Mouse (Mus musculus) MEL (cell line): ENCODE data around the gene Dpysl4. TPM values are rescaled to one million over a fixed set of nuclear protein-coding genes. Genes with fewer than 3 reads are reported as not detected.

Source experiments
- DNase-seq: peaks from one replicate; pipeline ENCODE4 v3.0.0; 2011; ENCODE audit warnings: low read depth, low spot score
- H3K27ac ChIP-seq: 2 replicates; pipeline ENCODE4 v1.5.1; 2012; ENCODE audit warnings: low read depth, mild to moderate bottlenecking, control low read depth, low read length, moderate library complexity; ENCODE audit not compliant: control insufficient read depth
- H3K27me3 ChIP-seq, 2 experiments: fragments of 150-350 bp in 1 of 2; sonication (generic) in 1 of 2; 2 replicates each; pipeline ENCODE4 v1.6.1; 2012; ENCODE audit warnings: low read length in 2 of 2, mild to moderate bottlenecking in 2 of 2, improper control_type of control experiment in 1 of 2, moderate library complexity in 1 of 2; ENCODE audit not compliant: insufficient read depth in 2 of 2, control insufficient read depth in 1 of 2
- H3K36me3 ChIP-seq, 2 experiments: 2 replicates each; pipeline ENCODE4 v1.6.1; 2012 to 2014; ENCODE audit warnings: low read length in 2 of 2, improper control_type of control experiment in 1 of 2, inconsistent platforms in 1 of 2, mild to moderate bottlenecking in 1 of 2; ENCODE audit not compliant: insufficient read depth in 2 of 2, control insufficient read depth in 1 of 2
- H3K4me1 ChIP-seq, 2 experiments: fragments of 150-350 bp in 1 of 2; sonication (generic) in 1 of 2; 2 replicates each; pipeline ENCODE4 v1.6.1; 2012; ENCODE audit warnings: low read length in 2 of 2, improper control_type of control experiment in 1 of 2, mild to moderate bottlenecking in 1 of 2; ENCODE audit not compliant: insufficient read depth in 2 of 2, control insufficient read depth in 1 of 2
- H3K4me3 ChIP-seq, 2 experiments: fragments of 150-350 bp in 1 of 2; sonication (generic) in 1 of 2; 2 replicates each; pipeline ENCODE4 v1.5.1; 2012; ENCODE audit warnings: low read depth in 2 of 2, low read length in 2 of 2, mild to moderate bottlenecking in 2 of 2, moderate library complexity in 2 of 2, control low read depth in 1 of 2, improper control_type of control experiment in 1 of 2; ENCODE audit not compliant: control insufficient read depth in 1 of 2, insufficient read depth in 1 of 2
- H3K79me2 ChIP-seq: 2 replicates; pipeline ENCODE4 v1.6.1; 2012; ENCODE audit warnings: mild to moderate bottlenecking, low read length, moderate library complexity; ENCODE audit not compliant: control insufficient read depth, poor library complexity, insufficient read depth
- H3K9ac ChIP-seq: 2 replicates; pipeline ENCODE4 v1.6.1; 2012; ENCODE audit warnings: low read depth, mild to moderate bottlenecking, control low read depth, low read length, moderate library complexity; ENCODE audit not compliant: control insufficient read depth, poor library complexity, severe bottlenecking
- H3K9me3 ChIP-seq: fragments of 150-350 bp; sonication (generic); replicated peaks from 2 replicates; pipeline ENCODE4 v1.6.1; 2012; ENCODE audit warnings: mild to moderate bottlenecking, low read length, improper control_type of control experiment, moderate library complexity; ENCODE audit not compliant: insufficient read depth
- BHLHE40 ChIP-seq: IDR thresholded peaks from 2 replicates; pipeline ENCODE4 v1.6.1; 2012; ENCODE audit warnings: low read depth, mild to moderate bottlenecking, inconsistent platforms, low read length, improper control_type of control experiment, borderline replicate concordance
- CTCF ChIP-seq, 3 experiments: IDR thresholded peaks in 2 of 3; conservative IDR thresholded peaks in 1 of 3; 2 replicates each; pipeline ENCODE4 v1.5.1; 2011 to 2012; ENCODE audit warnings: low read length in 3 of 3, low read depth in 2 of 3, mild to moderate bottlenecking in 2 of 3, improper control_type of control experiment in 1 of 3, inconsistent platforms in 1 of 3, mixed read lengths in 1 of 3, moderate library complexity in 1 of 3; ENCODE audit not compliant: control insufficient read depth in 1 of 3, insufficient read depth in 1 of 3, poor library complexity in 1 of 3, severe bottlenecking in 1 of 3
- E2F4 ChIP-seq: IDR thresholded peaks from 2 replicates; pipeline ENCODE4 v1.6.1; 2011; ENCODE audit warnings: low read depth, low read length, improper control_type of control experiment, borderline replicate concordance
- ELF1 ChIP-seq: IDR thresholded peaks from 2 replicates; pipeline ENCODE4 v1.6.1; 2014; ENCODE audit warnings: low read depth, mild to moderate bottlenecking, inconsistent platforms, low read length, improper control_type of control experiment, moderate library complexity
- MAX ChIP-seq: IDR thresholded peaks from 2 replicates; pipeline ENCODE4 v1.6.1; 2011; ENCODE audit warnings: low read length, improper control_type of control experiment
- MAZ ChIP-seq: IDR thresholded peaks from 2 replicates; pipeline ENCODE4 v1.6.1; 2012; ENCODE audit warnings: low read depth, mild to moderate bottlenecking, inconsistent platforms, low read length, improper control_type of control experiment
- MXI1 ChIP-seq: IDR thresholded peaks from 2 replicates; pipeline ENCODE4 v1.6.1; 2011; ENCODE audit warnings: mild to moderate bottlenecking, low read depth, low read length, improper control_type of control experiment
- MYC ChIP-seq: IDR thresholded peaks from 2 replicates; pipeline ENCODE4 v1.6.1; 2011; ENCODE audit warnings: low read depth, mild to moderate bottlenecking, low read length, improper control_type of control experiment, moderate library complexity
- POLR2A ChIP-seq, 2 experiments: IDR thresholded peaks; 2 replicates each; pipeline ENCODE4 v1.6.1; 2011 to 2012; ENCODE audit warnings: low read length in 2 of 2, mild to moderate bottlenecking in 2 of 2, control low read depth in 1 of 2, improper control_type of control experiment in 1 of 2, low read depth in 1 of 2, moderate library complexity in 1 of 2; ENCODE audit not compliant: control insufficient read depth in 1 of 2, insufficient read depth in 1 of 2, poor library complexity in 1 of 2
- RAD21 ChIP-seq: IDR thresholded peaks from 2 replicates; pipeline ENCODE4 v1.6.1; 2011; ENCODE audit warnings: mild to moderate bottlenecking, low read depth, low read length, improper control_type of control experiment
- RCOR1 ChIP-seq: IDR thresholded peaks from 2 replicates; pipeline ENCODE4 v1.6.1; 2012; ENCODE audit warnings: low read depth, mild to moderate bottlenecking, inconsistent platforms, low read length, improper control_type of control experiment
- SMC3 ChIP-seq: IDR thresholded peaks from 2 replicates; pipeline ENCODE4 v1.6.1; 2011; ENCODE audit warnings: low read depth, low read length, improper control_type of control experiment
- TCF12 ChIP-seq: IDR thresholded peaks from 2 replicates; pipeline ENCODE4 v1.6.1; 2014; ENCODE audit warnings: low read depth, mild to moderate bottlenecking, inconsistent platforms, low read length, improper control_type of control experiment, moderate library complexity
- USF2 ChIP-seq, 2 experiments: IDR thresholded peaks; 2 replicates each; pipeline ENCODE4 v1.6.1; 2011 to 2012; ENCODE audit warnings: improper control_type of control experiment in 2 of 2, low read length in 2 of 2, borderline replicate concordance in 1 of 2, inconsistent platforms in 1 of 2, low read depth in 1 of 2, mild to moderate bottlenecking in 1 of 2; ENCODE audit not compliant: insufficient read depth in 1 of 2
- ZC3H11A ChIP-seq: IDR thresholded peaks from 2 replicates; pipeline ENCODE4 v1.6.1; 2012; ENCODE audit warnings: low read depth, mild to moderate bottlenecking, inconsistent platforms, low read length, improper control_type of control experiment
- ZMIZ1 ChIP-seq: IDR thresholded peaks from 2 replicates; pipeline ENCODE4 v1.6.1; 2012; ENCODE audit warnings: low read depth, mild to moderate bottlenecking, inconsistent platforms, low read length, improper control_type of control experiment, moderate library complexity
- polyA plus RNA-seq, 2 experiments: library from polyadenylated mRNA; stranded (reverse) in 1 of 2; unstranded in 1 of 2; fragments of >175 nt in 1 of 2; fragments of >200 nt in 1 of 2; gene quantifications; 2 replicates each; pipeline versions ENCODE4 v1.2.1 to v1.2.4; 2012; ENCODE audit warnings: low replicate concordance in 2 of 2, low read depth in 1 of 2; ENCODE audit not compliant: insufficient read length in 2 of 2, insufficient read depth in 1 of 2, missing spikeins in 1 of 2
- total RNA-seq: library from RNA; depleted of rRNA; stranded (reverse); fragments of 300-350 nt; gene quantifications from 2 replicates; pipeline ENCODE4 v1.2.3, GENCODE M21; 2012

Gene Dpysl4
- total and polyA plus RNA-seq, 3 experiments: not detected

DNA sequence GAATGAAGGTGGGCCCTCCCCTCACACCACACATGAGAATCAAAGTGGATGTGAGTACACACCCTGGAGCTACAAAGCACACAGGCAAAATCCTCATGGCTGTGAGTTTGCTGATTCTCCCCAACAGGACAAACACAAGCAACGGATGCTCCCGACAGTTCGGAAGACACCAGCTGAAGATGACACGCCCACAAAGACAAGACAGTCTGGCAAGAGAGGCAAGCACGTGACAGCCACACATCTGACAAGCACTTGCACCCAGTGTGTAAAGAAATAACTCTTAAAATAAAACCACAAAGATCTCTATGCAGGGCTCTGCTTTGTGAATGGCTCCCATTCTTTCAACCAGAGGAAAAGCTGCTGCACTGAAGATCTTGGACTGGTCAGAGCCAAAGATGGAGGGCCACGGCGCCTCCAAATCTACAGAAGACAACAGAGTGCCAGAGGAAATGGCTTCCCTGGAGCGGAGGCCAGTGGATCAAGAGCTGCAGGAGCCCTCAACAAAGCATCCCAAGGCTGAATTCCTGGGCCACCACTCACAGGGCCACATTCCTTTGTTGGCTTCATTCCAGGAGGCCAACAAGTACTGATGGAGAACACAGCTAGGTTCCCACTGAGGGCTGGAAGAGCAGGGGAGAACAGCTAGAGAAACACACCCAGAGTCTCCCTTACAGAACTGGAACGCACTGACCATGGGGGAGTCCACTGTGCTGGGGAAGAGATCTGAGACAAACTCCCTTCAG, 22.3 kb downstream of the Dpysl4 start:
- no peak for TF ChIP-seq ZMIZ1
- no peak for TF ChIP-seq USF2 (IDR thresholded peaks at IDR 0.05; ENCODE audit: borderline replicate concordance in 1 of 2, insufficient read depth in 1 of 2, low read depth in 1 of 2, low read length in 2 of 2)
- TF ChIP-seq POLR2A (IDR thresholded peaks at IDR 0.05; ENCODE audit: control insufficient read depth in 1 of 2, insufficient read depth in 1 of 2, low read depth in 1 of 2, low read length in 2 of 2, poor library complexity in 1 of 2): no peak
- H3K9ac ChIP-seq: no peak overlapping the region
- H3K79me2 ChIP-seq: no peaks in the 10 kb centered on the region
- no peak overlapping the region for H3K4me3 ChIP-seq
- H3K9me3 ChIP-seq: no peaks in the 10 kb centered on the region
- DNase-seq: no peak
- H3K36me3 ChIP-seq: no peaks in the 10 kb centered on the region
- H3K4me1 ChIP-seq: no peaks in the 10 kb centered on the region
- no peak overlapping the region for H3K27ac ChIP-seq
- H3K27me3 ChIP-seq: no peaks in the 10 kb centered on the region

GRCm38 (mm10) chr7:139119152-139119774, 33.5 kb downstream of the Dpysl4 start:
- Histone ChIP-seq H3K36me3 (no peaks in the 10 kb centered on the region), H3K4me1 (no peaks in the 10 kb centered on the region), H3K9ac (no peak overlapping the region), H3K9me3 (no peaks in the 10 kb centered on the region), H3K27me3 (no peaks in the 10 kb centered on the region), H3K79me2 (no peaks in the 10 kb centered on the region), H3K27ac (no peak overlapping the region), H3K4me3 (no peak overlapping the region)
- TF ChIP-seq CTCF (IDR thresholded peaks at IDR 0.05 in 2 of 3, conservative IDR thresholded peaks at IDR 0.05 in 1 of 3; ENCODE audit: control insufficient read depth in 1 of 3, insufficient read depth in 1 of 3, low read depth in 2 of 3, low read length in 3 of 3, poor library complexity in 1 of 3, severe bottlenecking in 1 of 3): peak; percentile 51 to 75 (median 67)
- no peak for TF ChIP-seq POLR2A (IDR thresholded peaks at IDR 0.05; ENCODE audit: control insufficient read depth in 1 of 2, insufficient read depth in 1 of 2, low read depth in 1 of 2, low read length in 2 of 2, poor library complexity in 1 of 2)
- peak; percentile 57 for TF ChIP-seq SMC3
- TF ChIP-seq RAD21: peak; percentile 68
- peak; percentile 23; the same call in 1 of the 2 replicates for TF ChIP-seq ZC3H11A
- peak; percentile 35 for DNase-seq

GRCm38 (mm10) chr7:139119775-139120153, 34.0 kb downstream of the Dpysl4 start:
- no peaks in the 10 kb centered on the region for H3K9me3 ChIP-seq
- no peak overlapping the region for H3K9ac ChIP-seq
- H3K36me3 ChIP-seq: no peaks in the 10 kb centered on the region
- H3K79me2 ChIP-seq: no peaks in the 10 kb centered on the region
- no peak for TF ChIP-seq TCF12
- TF ChIP-seq MAX: no peak
- no peak for TF ChIP-seq MYC
- TF ChIP-seq BHLHE40: no peak
- TF ChIP-seq MXI1: no peak
- TF ChIP-seq ELF1: no peak
- TF ChIP-seq CTCF (IDR thresholded peaks at IDR 0.05 in 2 of 3, conservative IDR thresholded peaks at IDR 0.05 in 1 of 3; ENCODE audit: control insufficient read depth in 1 of 3, insufficient read depth in 1 of 3, low read depth in 2 of 3, low read length in 3 of 3, poor library complexity in 1 of 3, severe bottlenecking in 1 of 3): no peak
- TF ChIP-seq MAZ: no peak
- TF ChIP-seq E2F4: no peak
- TF ChIP-seq RCOR1: no peak
- H3K27me3 ChIP-seq: no peaks in the 10 kb centered on the region
- H3K4me1 ChIP-seq: no peaks in the 10 kb centered on the region
- no peak overlapping the region for H3K4me3 ChIP-seq
- DNase-seq: no peak
- no peak overlapping the region for H3K27ac ChIP-seq
